Mouse (Mus musculus): ENCODE data around the gene Tmem106c. TPM values are rescaled to one million over a fixed set of nuclear protein-coding genes. Genes with fewer than 3 reads are reported as not detected.

The Tmem106c gene
- polyA plus RNA-seq, 1 experiment from 2014 or later, result 41.9 TPM

- Histone ChIP-seq H3K9ac (no peak overlapping the region), H3K27me3 (replicated peaks) (peaks cover 80% of the 10 kb centered on the region), H3K4me3 (replicated peaks) (peak overlapping the region; percentile 33), H3K36me3 (no peaks in the 10 kb centered on the region), H3K27ac (no peak overlapping the region), H3K4me1 (peaks cover 43% of the 10 kb centered on the region), H3K9me3 (no peaks in the 10 kb centered on the region), H3K4me2 (peak overlapping the region; percentile 67)
- WGBS, result 2% methylated on average over 42 of the region's 42 CpGs
- no peak for ATAC-seq (ENCODE audit: insufficient read depth, low FRiP score, low read depth)
Observed at GRCm38 (mm10) chr15:98002991-98003821, 39.2 kb downstream of the Tmem106c start.

GRCm38 (mm10) chr15:98003822-98004739 lies 40.1 kb downstream of the Tmem106c start, which contains the start of gene Col2a1:
TSS of gene Col2a1 (minus strand) at chr15:98004695.
- Histone ChIP-seq H3K4me3 (replicated peaks) (peak within 1 kb of the TSS; percentile 33), H3K4me1 (peaks cover 43% of the 10 kb centered on the region), H3K36me3 (no peaks in the 10 kb centered on the region), H3K4me2 (peak within 1 kb of the TSS; percentile 67), H3K9me3 (no peaks in the 10 kb centered on the region), H3K27ac (no peak within 1 kb of the TSS), H3K9ac (no peak within 1 kb of the TSS), H3K27me3 (replicated peaks) (peaks cover 72% of the 10 kb centered on the region)
- 1% methylated on average over 58 of the region's 59 CpGs for WGBS
- ATAC-seq (ENCODE audit: insufficient read depth, low FRiP score, low read depth), result no peak

GRCm38 (mm10) chr15:98004740-98005159 lies 40.8 kb downstream of the Tmem106c start:
- Histone ChIP-seq H3K9me3 (no peaks in the 10 kb centered on the region), H3K9ac (no peak overlapping the region), H3K36me3 (no peaks in the 10 kb centered on the region), H3K27me3 (replicated peaks) (peaks cover 66% of the 10 kb centered on the region), H3K4me1 (peaks cover 43% of the 10 kb centered on the region), H3K4me2 (peak overlapping the region; percentile 67), H3K27ac (no peak overlapping the region), H3K4me3 (replicated peaks) (peak overlapping the region; percentile 33)
- ATAC-seq (ENCODE audit: insufficient read depth, low FRiP score, low read depth), result no peak
- 5% methylated on average over 19 of the region's 19 CpGs for WGBS

- Histone ChIP-seq H3K4me3 (replicated peaks) (peak overlapping the region; percentile 33), H3K36me3 (no peaks in the 10 kb centered on the region), H3K27me3 (replicated peaks) (peaks cover 61% of the 10 kb centered on the region), H3K9ac (no peak overlapping the region), H3K9me3 (no peaks in the 10 kb centered on the region), H3K4me1 (peaks cover 43% of the 10 kb centered on the region), H3K27ac (no peak overlapping the region), H3K4me2 (peak overlapping the region; percentile 67)
- ATAC-seq (ENCODE audit: insufficient read depth, low FRiP score, low read depth), result no peak
- 21% methylated on average over 11 of the region's 11 CpGs for WGBS
Observed at GRCm38 (mm10) chr15:98005181-98005580, 41.2 kb downstream of the Tmem106c start.

- WGBS, result 63% methylated on average over 6 of the region's 6 CpGs
- ATAC-seq (ENCODE audit: insufficient read depth, low FRiP score, low read depth), result no peak
- no peak overlapping the region for H3K4me2 ChIP-seq
Observed at GRCm38 (mm10) chr15:98012810-98013209, 48.8 kb downstream of the Tmem106c start.

GRCm38 (mm10) chr15:98017925-98018324 lies 53.9 kb downstream of the Tmem106c start:
- Histone ChIP-seq H3K27ac (no peak overlapping the region), H3K36me3 (no peaks in the 10 kb centered on the region), H3K4me2 (no peak overlapping the region), H3K4me1 (no peaks in the 10 kb centered on the region), H3K4me3 (replicated peaks) (no peak overlapping the region), H3K9ac (no peak overlapping the region), H3K9me3 (no peaks in the 10 kb centered on the region), H3K27me3 (replicated peaks) (no peaks in the 10 kb centered on the region)
- WGBS, result 72% methylated on average over 4 of the region's 4 CpGs
- ATAC-seq (ENCODE audit: insufficient read depth, low FRiP score, low read depth), result no peak

More at GRCm38 (mm10) chr15:98012810-98013209, 48.8 kb downstream of the Tmem106c start:
- Histone ChIP-seq H3K4me1 (no peaks in the 10 kb centered on the region), H3K27ac (no peak overlapping the region), H3K27me3 (replicated peaks) (no peaks in the 10 kb centered on the region), H3K9me3 (no peaks in the 10 kb centered on the region), H3K4me3 (replicated peaks) (no peak overlapping the region), H3K9ac (no peak overlapping the region), H3K36me3 (no peaks in the 10 kb centered on the region)

GRCm38 (mm10) chr15:98019047-98019446 lies 55.0 kb downstream of the Tmem106c start:
- H3K27me3 ChIP-seq (replicated peaks), result no peaks in the 10 kb centered on the region
- no peak overlapping the region for H3K9ac ChIP-seq
- WGBS, result 54% methylated on average over 3 of the region's 3 CpGs
- no peak overlapping the region for H3K27ac ChIP-seq
- ATAC-seq (ENCODE audit: insufficient read depth, low FRiP score, low read depth), result no peak
- H3K4me3 ChIP-seq (replicated peaks), result no peak overlapping the region
- H3K4me2 ChIP-seq, result no peak overlapping the region
- H3K9me3 ChIP-seq, result no peaks in the 10 kb centered on the region
- H3K36me3 ChIP-seq, result no peaks in the 10 kb centered on the region
- no peaks in the 10 kb centered on the region for H3K4me1 ChIP-seq

Other genes starting within 250 kb of the Tmem106c start
- 0.35 and 2.2 TPM in 2 replicates for gene Endou, start 232.9 kb upstream of the Tmem106c start, polyA plus RNA-seq (2015; fragmentation: Nextera tagmentation; extraction: Ambion mirVana)
- gene Rapgef3, start 196.2 kb upstream of the Tmem106c start, polyA plus RNA-seq (2015; fragmentation: Nextera tagmentation; extraction: Ambion mirVana), result 9.0 and 10.0 TPM in 2 replicates
- 29.6 and 41.9 TPM in 2 replicates for gene Slc48a1, start 185.7 kb upstream of the Tmem106c start, polyA plus RNA-seq (2015; fragmentation: Nextera tagmentation; extraction: Ambion mirVana)
- gene Hdac7, start 119.7 kb upstream of the Tmem106c start, polyA plus RNA-seq (2015; fragmentation: Nextera tagmentation; extraction: Ambion mirVana), result 22.1 and 23.6 TPM in 2 replicates
- gene Vdr, start 53.6 kb upstream of the Tmem106c start, polyA plus RNA-seq (2015; fragmentation: Nextera tagmentation; extraction: Ambion mirVana), result 1.7 and 2.5 TPM in 2 replicates
- gene Col2a1, start 40.5 kb downstream of the Tmem106c start, polyA plus RNA-seq (2015; fragmentation: Nextera tagmentation; extraction: Ambion mirVana), result 2.5 and 3.3 TPM in 2 replicates
- gene Pfkm, start 128.4 kb downstream of the Tmem106c start, polyA plus RNA-seq (2015; fragmentation: Nextera tagmentation; extraction: Ambion mirVana), result 28.3 and 31.0 TPM in 2 replicates
- gene Senp1, start 129.5 kb downstream of the Tmem106c start, polyA plus RNA-seq (2015; fragmentation: Nextera tagmentation; extraction: Ambion mirVana), result 27.9 and 29.0 TPM in 2 replicates
- gene Asb8, start 201.4 kb downstream of the Tmem106c start, polyA plus RNA-seq (2015; fragmentation: Nextera tagmentation; extraction: Ambion mirVana), result 42.8 and 43.7 TPM in 2 replicates
- gene Ccdc184, start 203.0 kb downstream of the Tmem106c start, polyA plus RNA-seq (2015; fragmentation: Nextera tagmentation; extraction: Ambion mirVana), result 1.6 and 2.0 TPM in 2 replicates
- gene Olfr288, start 231.3 kb downstream of the Tmem106c start, polyA plus RNA-seq (2015; fragmentation: Nextera tagmentation; extraction: Ambion mirVana), result not detected in 2 replicates